Mouse (Mus musculus): ENCODE results near the gene Asic2. TPM values are rescaled to one million over a fixed set of nuclear protein-coding genes. Genes with fewer than 3 reads are reported as not detected.

Asic2 gene
- polyA plus RNA-seq, 1 experiment from 2014 or later: not detected

DNA sequence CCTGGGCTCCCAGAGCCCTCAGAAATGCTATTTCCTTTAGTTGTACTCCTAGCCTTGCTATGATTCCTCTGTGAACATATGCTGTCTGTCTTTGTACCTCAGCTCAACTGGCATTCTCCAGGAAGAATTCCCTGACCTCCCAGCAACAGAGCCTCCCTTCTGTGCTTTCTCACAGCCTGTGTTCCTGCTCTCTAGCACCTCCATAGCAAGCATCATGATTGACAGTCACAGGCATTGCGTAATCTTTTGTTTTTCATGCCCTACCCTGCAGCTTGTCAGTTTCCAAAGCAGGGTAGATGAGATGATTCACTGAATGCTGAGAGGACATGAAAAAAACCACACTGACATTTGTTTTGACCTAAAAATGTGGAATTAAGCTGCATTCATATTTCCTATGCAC lies 445.3 kb downstream of the Asic2 start:
- no peaks in the 10 kb centered on the region for H3K4me1 ChIP-seq (ENCODE audit: control insufficient read depth, low read depth, low read length)
- no peak overlapping the region for H3K27ac ChIP-seq (ENCODE audit: low read length)
- no peak overlapping the region for H3K4me3 ChIP-seq (ENCODE audit: low read depth, low read length)
- 58% methylated on average over 1 of the region's 1 CpGs for WGBS (ENCODE audit: insufficient replicate concordance)
- no peaks in the 10 kb centered on the region for H3K27me3 ChIP-seq (ENCODE audit: control insufficient read depth, insufficient read depth, low read depth, low read length)
- no peak overlapping the region for H3K9ac ChIP-seq (ENCODE audit: low read depth, low read length)
- no peaks in the 10 kb centered on the region for H3K9me3 ChIP-seq (replicated peaks; ENCODE audit: control insufficient read depth, low read length)
- no peak for ATAC-seq (ENCODE audit: low read depth)
- no peak overlapping the region for H3K4me2 ChIP-seq (ENCODE audit: low read depth, low read length)
- no peaks in the 10 kb centered on the region for H3K36me3 ChIP-seq (ENCODE audit: control insufficient read depth, insufficient read depth)

DNA sequence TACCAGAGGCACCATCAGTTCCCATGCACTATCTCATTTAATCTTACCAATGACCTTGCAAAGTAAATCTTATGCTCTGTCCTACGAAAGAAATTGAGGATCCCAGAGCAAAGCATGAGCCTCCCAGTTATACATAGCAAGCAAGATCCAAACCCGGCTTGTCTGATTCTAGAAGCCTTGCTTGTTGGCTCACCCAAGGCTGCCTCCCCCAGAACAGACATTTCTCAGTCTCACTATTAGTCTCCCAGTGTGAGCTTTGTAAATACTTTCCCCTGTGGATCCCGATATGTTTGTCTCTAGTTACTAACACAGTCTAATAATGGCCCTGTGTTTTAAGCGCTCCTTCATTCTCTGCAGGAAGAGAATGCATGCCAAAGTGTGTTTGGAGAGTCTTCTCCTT lies 446.4 kb downstream of the Asic2 start:
- no peak for ATAC-seq (ENCODE audit: low read depth)
- H3K4me2 ChIP-seq (ENCODE audit: low read depth, low read length): no peak overlapping the region
- WGBS (ENCODE audit: insufficient replicate concordance): 68% methylated on average over 4 of the region's 4 CpGs
- H3K4me1 ChIP-seq (ENCODE audit: control insufficient read depth, low read depth, low read length): no peaks in the 10 kb centered on the region
- no peak overlapping the region for H3K9ac ChIP-seq (ENCODE audit: low read depth, low read length)
- no peaks in the 10 kb centered on the region for H3K27me3 ChIP-seq (ENCODE audit: control insufficient read depth, insufficient read depth, low read depth, low read length)
- H3K27ac ChIP-seq (ENCODE audit: low read length): no peak overlapping the region
- no peaks in the 10 kb centered on the region for H3K36me3 ChIP-seq (ENCODE audit: control insufficient read depth, insufficient read depth)
- H3K9me3 ChIP-seq (replicated peaks; ENCODE audit: control insufficient read depth, low read length): no peaks in the 10 kb centered on the region
- no peak overlapping the region for H3K4me3 ChIP-seq (ENCODE audit: low read depth, low read length)

DNA sequence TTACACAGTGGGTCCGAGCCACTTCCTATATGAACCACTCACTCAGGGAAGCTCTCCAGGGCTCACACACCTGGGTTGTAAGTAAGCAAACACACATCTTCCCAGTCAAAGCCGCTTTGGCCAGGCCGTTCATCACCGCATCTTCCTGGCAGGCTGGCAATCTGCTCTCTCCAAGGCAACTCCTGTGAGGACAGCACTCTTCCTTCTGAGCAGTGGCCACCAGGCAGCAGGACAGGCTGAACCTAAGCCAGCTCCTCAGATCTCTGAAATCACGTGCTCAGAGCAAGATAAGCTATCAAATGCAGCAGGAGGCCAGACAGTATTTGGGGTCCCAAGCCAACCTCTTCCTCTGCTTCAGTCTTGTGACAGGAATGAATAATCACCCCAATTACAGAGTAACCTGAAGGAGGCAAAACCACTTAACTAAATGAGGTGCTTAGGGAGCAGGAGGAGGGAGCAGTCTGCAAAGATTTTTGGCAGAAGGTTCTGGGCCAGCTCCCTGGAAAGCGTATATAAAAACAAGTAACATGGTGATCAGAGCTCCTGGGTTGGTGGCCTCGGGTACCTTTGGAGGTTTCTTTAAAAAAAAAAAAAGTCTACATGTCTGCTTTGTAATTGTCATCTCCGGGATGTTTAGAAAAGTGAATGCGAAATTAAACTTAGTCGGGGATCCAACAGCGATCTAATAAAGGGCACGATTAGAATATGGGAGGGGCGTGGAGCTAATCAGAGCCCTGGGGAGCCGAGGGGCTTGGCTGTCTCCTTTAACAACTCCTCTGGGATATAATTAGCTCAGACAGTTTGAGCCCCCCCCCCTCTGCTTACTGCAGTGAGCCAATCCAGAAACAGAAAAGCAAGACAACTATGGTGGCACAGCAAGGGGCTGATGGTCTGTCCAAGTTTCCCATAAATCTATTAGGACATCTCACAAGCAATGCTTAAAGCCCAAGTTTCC lies 450.0 kb downstream of the Asic2 start:
- Histone ChIP-seq H3K36me3 (ENCODE audit: control insufficient read depth, insufficient read depth) (no peaks in the 10 kb centered on the region), H3K9me3 (replicated peaks; ENCODE audit: control insufficient read depth, low read length) (no peaks in the 10 kb centered on the region), H3K4me1 (ENCODE audit: control insufficient read depth, low read depth, low read length) (no peaks in the 10 kb centered on the region), H3K27ac (ENCODE audit: low read length) (no peak overlapping the region), H3K27me3 (ENCODE audit: control insufficient read depth, insufficient read depth, low read depth, low read length) (no peaks in the 10 kb centered on the region), H3K4me3 (ENCODE audit: low read depth, low read length) (no peak overlapping the region), H3K9ac (ENCODE audit: low read depth, low read length) (no peak overlapping the region), H3K4me2 (ENCODE audit: low read depth, low read length) (no peak overlapping the region)
- 37% methylated on average over 14 of the region's 14 CpGs for WGBS (ENCODE audit: insufficient replicate concordance)
- ATAC-seq (ENCODE audit: low read depth): no peak

DNA sequence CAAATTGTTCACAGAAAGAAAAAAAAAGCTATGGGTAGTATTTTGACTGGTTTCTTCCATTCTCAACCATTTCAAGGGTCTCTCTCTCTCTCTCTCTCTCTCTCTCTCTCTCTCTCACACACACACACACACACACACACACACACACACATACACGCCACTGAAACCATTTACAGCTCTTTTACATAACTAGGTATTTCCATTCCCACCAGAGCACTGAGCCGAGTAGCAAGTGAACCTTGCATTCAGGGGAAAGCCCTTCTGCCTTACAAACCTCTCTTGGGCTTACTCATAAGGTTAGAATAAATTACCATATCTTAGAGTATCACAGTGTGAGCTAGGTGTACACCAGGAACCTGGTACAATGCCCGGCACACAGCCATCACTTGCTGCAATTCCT lies 452.5 kb downstream of the Asic2 start:
- Histone ChIP-seq H3K4me2 (ENCODE audit: low read depth, low read length) (no peak overlapping the region), H3K9me3 (replicated peaks; ENCODE audit: control insufficient read depth, low read length) (no peaks in the 10 kb centered on the region), H3K27me3 (ENCODE audit: control insufficient read depth, insufficient read depth, low read depth, low read length) (no peaks in the 10 kb centered on the region), H3K27ac (ENCODE audit: low read length) (no peak overlapping the region), H3K36me3 (ENCODE audit: control insufficient read depth, insufficient read depth) (no peaks in the 10 kb centered on the region), H3K4me1 (ENCODE audit: control insufficient read depth, low read depth, low read length) (no peaks in the 10 kb centered on the region), H3K9ac (ENCODE audit: low read depth, low read length) (no peak overlapping the region), H3K4me3 (ENCODE audit: low read depth, low read length) (no peak overlapping the region)
- 52% methylated on average over 3 of the region's 3 CpGs for WGBS (ENCODE audit: insufficient replicate concordance)
- ATAC-seq (ENCODE audit: low read depth): no peak

DNA sequence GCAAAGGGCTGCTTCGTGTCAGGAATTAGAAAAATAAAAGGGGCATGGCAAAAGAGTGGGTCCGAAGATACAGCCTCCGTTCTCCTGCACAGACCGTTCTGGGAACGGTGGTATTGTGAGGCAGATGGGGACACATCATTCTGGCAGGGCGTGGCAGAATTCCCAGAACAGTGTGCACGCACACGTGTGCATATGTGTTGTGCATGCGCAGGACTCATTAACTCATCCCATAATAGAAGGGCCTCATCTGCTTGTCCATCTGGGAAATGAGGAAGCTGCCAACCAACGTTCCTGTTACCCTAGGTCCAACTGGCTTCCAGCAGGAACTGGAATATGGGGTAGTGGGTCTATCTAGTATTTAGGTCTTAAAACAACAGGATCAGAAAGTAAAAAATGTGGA lies 455.8 kb downstream of the Asic2 start:
- H3K4me1 ChIP-seq (ENCODE audit: control insufficient read depth, low read depth, low read length): no peaks in the 10 kb centered on the region

DNA sequence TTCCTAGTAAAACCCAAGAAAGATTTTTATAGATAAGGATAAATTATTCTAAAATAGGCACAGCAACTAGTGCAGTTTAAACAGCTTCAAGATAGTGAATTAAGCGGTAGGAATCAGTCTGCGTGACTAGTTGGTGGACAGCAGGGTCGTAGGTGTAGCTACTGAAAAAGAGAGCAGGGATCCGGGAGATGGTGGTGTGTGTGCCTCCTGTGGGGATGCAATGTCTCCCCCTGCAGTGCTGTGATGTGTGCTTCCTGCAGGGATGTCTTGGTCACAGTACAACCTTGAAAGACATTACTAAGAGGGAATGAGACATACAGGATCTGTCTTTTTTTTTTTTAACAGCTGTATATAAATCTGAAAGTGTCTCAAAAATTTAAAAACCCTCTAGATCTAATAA lies 456.9 kb downstream of the Asic2 start:
- no peak overlapping the region for H3K27ac ChIP-seq (ENCODE audit: low read length)
- no peaks in the 10 kb centered on the region for H3K4me1 ChIP-seq (ENCODE audit: control insufficient read depth, low read depth, low read length)
- no peaks in the 10 kb centered on the region for H3K27me3 ChIP-seq (ENCODE audit: control insufficient read depth, insufficient read depth, low read depth, low read length)
- H3K36me3 ChIP-seq (ENCODE audit: control insufficient read depth, insufficient read depth): no peaks in the 10 kb centered on the region
- no peak overlapping the region for H3K9ac ChIP-seq (ENCODE audit: low read depth, low read length)
- ATAC-seq (ENCODE audit: low read depth): no peak
- WGBS (ENCODE audit: insufficient replicate concordance): 55% methylated on average over 4 of the region's 4 CpGs
- no peaks in the 10 kb centered on the region for H3K9me3 ChIP-seq (replicated peaks; ENCODE audit: control insufficient read depth, low read length)
- H3K4me2 ChIP-seq (ENCODE audit: low read depth, low read length): no peak overlapping the region
- H3K4me3 ChIP-seq (ENCODE audit: low read depth, low read length): no peak overlapping the region

More for the DNA sequence above, 455.8 kb downstream of the Asic2 start:
- no peaks in the 10 kb centered on the region for H3K9me3 ChIP-seq (replicated peaks; ENCODE audit: control insufficient read depth, low read length)
- H3K27ac ChIP-seq (ENCODE audit: low read length): no peak overlapping the region
- H3K4me3 ChIP-seq (ENCODE audit: low read depth, low read length): no peak overlapping the region
- H3K4me2 ChIP-seq (ENCODE audit: low read depth, low read length): no peak overlapping the region
- no peaks in the 10 kb centered on the region for H3K27me3 ChIP-seq (ENCODE audit: control insufficient read depth, insufficient read depth, low read depth, low read length)
- 61% methylated on average over 10 of the region's 10 CpGs for WGBS (ENCODE audit: insufficient replicate concordance)
- H3K36me3 ChIP-seq (ENCODE audit: control insufficient read depth, insufficient read depth): no peaks in the 10 kb centered on the region
- no peak for ATAC-seq (ENCODE audit: low read depth)
- H3K9ac ChIP-seq (ENCODE audit: low read depth, low read length): no peak overlapping the region

DNA sequence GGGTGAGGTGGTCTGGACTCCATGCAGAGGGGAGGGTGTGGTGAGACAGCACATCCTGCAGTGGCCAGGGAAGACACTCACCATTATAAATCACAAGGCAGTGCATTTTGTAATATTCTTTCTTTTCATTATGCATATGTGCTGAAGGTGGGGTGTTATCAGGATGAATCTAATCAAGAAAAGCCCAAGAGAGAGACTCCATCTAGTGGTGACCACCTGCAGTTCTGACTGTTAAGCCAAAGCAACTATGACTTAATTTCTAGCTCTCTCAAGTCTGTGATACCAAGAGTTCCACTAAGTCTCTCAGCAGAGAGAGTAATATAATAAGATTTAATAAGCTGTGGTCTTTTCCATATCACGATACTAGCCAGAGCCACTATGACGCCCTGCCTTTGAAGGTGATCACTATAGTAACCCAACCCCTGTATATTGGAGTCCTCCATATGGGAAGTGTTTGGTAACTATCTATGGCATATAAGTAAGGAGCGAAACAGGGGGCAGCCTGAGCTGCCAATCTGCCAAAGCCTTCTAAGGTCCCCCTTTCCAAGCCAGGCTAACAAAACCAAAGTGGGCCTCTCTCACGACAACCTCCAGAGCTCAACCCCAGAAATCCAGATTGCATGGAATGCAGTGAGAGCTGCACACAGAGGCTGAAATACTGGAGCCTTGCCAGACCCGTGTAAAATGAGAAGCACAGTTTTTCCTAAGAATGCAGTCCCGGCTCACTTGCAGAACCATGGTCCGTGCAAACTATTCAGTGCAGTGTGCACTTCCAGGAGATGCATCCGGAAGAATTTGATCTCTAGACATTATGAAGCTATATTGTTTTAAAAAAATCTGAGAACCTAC lies 459.6 kb downstream of the Asic2 start:
- H3K27me3 ChIP-seq (ENCODE audit: control insufficient read depth, insufficient read depth, low read depth, low read length): no peaks in the 10 kb centered on the region
- WGBS (ENCODE audit: insufficient replicate concordance): 59% methylated on average over 8 of the region's 8 CpGs
- H3K4me2 ChIP-seq (ENCODE audit: low read depth, low read length): no peak overlapping the region
- ATAC-seq (ENCODE audit: low read depth): no peak
- H3K27ac ChIP-seq (ENCODE audit: low read length): no peak overlapping the region
- no peaks in the 10 kb centered on the region for H3K36me3 ChIP-seq (ENCODE audit: control insufficient read depth, insufficient read depth)
- H3K9ac ChIP-seq (ENCODE audit: low read depth, low read length): no peak overlapping the region
- no peak overlapping the region for H3K4me3 ChIP-seq (ENCODE audit: low read depth, low read length)
- no peaks in the 10 kb centered on the region for H3K4me1 ChIP-seq (ENCODE audit: control insufficient read depth, low read depth, low read length)
- no peaks in the 10 kb centered on the region for H3K9me3 ChIP-seq (replicated peaks; ENCODE audit: control insufficient read depth, low read length)

DNA sequence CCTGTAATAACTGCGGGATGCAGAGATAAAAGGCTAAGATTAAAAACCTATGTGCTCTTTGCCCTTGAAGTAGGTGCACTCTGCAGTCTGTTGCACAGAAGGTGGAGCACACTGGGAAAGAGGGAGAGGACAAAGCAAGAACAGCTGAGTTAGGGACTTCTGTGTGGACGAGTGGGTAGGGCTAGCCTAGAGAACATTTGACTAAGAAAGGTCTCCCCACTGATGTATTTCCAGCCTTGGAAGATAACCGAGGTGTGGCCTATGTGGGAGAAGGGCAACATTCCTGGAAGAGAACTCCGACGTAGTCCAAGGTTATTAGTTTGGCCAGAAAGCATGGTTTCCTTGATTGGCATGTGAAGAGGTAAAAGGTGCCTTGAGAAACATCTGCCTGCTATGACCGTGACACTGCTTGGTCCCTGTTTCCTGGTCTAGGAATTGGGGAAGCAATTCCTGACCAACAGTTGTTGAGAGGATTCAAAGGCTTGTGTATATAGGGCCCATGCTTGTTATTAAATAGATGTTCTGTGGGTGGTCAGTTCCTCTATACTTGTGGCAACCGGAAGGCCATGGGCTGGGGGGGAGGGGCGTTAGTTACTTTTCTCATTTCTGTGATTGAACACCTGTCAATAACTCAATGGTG lies 463.3 kb downstream of the Asic2 start:
- H3K9ac ChIP-seq (ENCODE audit: low read depth, low read length): no peak overlapping the region
- ATAC-seq (ENCODE audit: low read depth): no peak
- H3K36me3 ChIP-seq (ENCODE audit: control insufficient read depth, insufficient read depth): no peaks in the 10 kb centered on the region
- H3K27ac ChIP-seq (ENCODE audit: low read length): no peak overlapping the region
- no peaks in the 10 kb centered on the region for H3K4me1 ChIP-seq (ENCODE audit: control insufficient read depth, low read depth, low read length)
- no peaks in the 10 kb centered on the region for H3K9me3 ChIP-seq (replicated peaks; ENCODE audit: control insufficient read depth, low read length)
- WGBS (ENCODE audit: insufficient replicate concordance): 59% methylated on average over 8 of the region's 8 CpGs
- H3K4me2 ChIP-seq (ENCODE audit: low read depth, low read length): no peak overlapping the region
- H3K27me3 ChIP-seq (ENCODE audit: control insufficient read depth, insufficient read depth, low read depth, low read length): no peaks in the 10 kb centered on the region; the same call in 1 of the 2 replicates
- H3K4me3 ChIP-seq (ENCODE audit: low read depth, low read length): no peak overlapping the region

Data from liver, embryonic 16.5 days (tissue).